Mouse (Mus musculus): Measurements from ENCODE around the gene Abcd2.
A peak's percentile ranks its signal among the peaks of the same experiment; 100 is the strongest.

GRCm38 (mm10) chr15:91104276-91104675 is 87.3 kb downstream of the Abcd2 start:
- TF ChIP-seq CTCF (IDR thresholded peaks at IDR 0.05; ENCODE audit: control insufficient read depth, insufficient read depth, insufficient read length) (no peak), FOSL1 (IDR thresholded peaks at IDR 0.05; ENCODE audit: insufficient read depth, low read length, poor library complexity, severe bottlenecking) (peak; percentile 51), MYOG (IDR thresholded peaks at IDR 0.05; ENCODE audit: control insufficient read depth, extremely low read depth, insufficient read length) (no peak), MYOD1 (IDR thresholded peaks at IDR 0.05; ENCODE audit: control insufficient read depth, insufficient read length, low read depth) (no peak), USF1 (IDR thresholded peaks at IDR 0.05; ENCODE audit: low read depth) (no peak), MAX (IDR thresholded peaks at IDR 0.05) (no peak), CEBPB (IDR thresholded peaks at IDR 0.05; ENCODE audit: low read depth) (no peak)

Measured in C2C12 (cell line).